Mouse (Mus musculus) olfactory bulb, adult 2 months (tissue): ENCODE data around the gene Cldn1.

Experiments used
- CTCF ChIP-seq: fragments of 200-500 bp; IDR thresholded peaks from 2 replicates; pipeline ENCODE4 v1.5.1; 2012; ENCODE audit warnings: low read depth, mild to moderate bottlenecking, low read length, moderate library complexity; ENCODE audit not compliant: insufficient read depth
- POLR2A ChIP-seq: fragments of 200-500 bp; IDR thresholded peaks from 2 replicates; pipeline ENCODE4 v1.6.1; 2012; ENCODE audit warnings: mild to moderate bottlenecking, low read depth, low read length, moderate library complexity; ENCODE audit not compliant: insufficient read depth

- no peak for TF ChIP-seq POLR2A
- TF ChIP-seq CTCF: no peak
These were observed 28.9 kb upstream of the Cldn1 start for GRCm38 (mm10) chr16:26400549-26400948.
